Mouse (Mus musculus) telencephalon, adult 2 months (tissue): ENCODE results near the gene Pde10a.

Experiments used
- DNase-seq: peaks from one replicate; pipeline ENCODE4 v3.0.0-alpha.2; 2011; ENCODE audit warnings: low read depth, low spot score

Pde10a gene

GRCm38 (mm10) chr17:8841897-8842540 lies 316.8 kb downstream of the Pde10a start:
- no peak for DNase-seq

GRCm38 (mm10) chr17:8842662-8843061 lies 317.5 kb downstream of the Pde10a start:
- no peak for DNase-seq

DNA sequence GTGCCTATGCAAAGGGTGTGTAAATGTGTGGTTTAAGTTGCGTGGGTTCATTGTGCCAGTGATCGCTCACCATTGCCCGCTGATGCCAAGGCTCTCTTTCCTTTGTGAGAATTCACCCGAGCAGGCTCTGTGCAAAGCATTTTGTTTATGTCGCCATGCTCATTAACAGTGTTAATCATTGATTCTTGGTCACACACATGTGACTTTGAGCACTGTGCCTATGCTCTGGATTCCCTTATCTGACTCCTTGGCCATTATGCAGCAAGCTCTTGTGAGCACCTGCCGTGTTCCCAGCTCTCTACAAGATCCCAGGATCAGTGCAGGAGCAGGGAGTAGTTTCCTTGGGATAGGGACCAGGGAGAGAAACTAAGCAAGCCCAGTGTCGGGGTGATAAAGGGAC lies 318.8 kb downstream of the Pde10a start:
- no peak for DNase-seq

DNA sequence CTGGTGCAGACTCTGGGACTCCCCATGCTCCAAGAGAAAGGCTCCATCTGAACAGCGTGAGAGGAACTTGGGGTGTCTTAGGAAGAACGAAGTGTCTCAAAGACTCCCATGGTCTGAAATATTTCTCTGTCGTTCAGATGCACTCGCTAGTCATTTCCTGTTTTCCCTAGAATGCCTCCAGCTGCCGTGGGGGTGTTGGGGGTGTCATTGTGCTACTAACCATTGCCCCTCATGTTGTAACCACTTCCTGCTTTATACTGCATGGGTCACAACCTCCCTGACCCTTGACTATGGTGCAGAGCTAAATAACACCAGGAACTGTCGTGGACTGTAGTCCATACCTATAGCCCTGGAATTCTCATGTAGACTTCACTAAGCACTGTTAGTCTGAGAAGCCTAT lies 321.3 kb downstream of the Pde10a start:
- DNase-seq = no peak

GRCm38 (mm10) chr17:8847558-8847957 lies 322.4 kb downstream of the Pde10a start:
- DNase-seq = peak; percentile 64

- peak; percentile 28 for DNase-seq
Observed at GRCm38 (mm10) chr17:8851846-8852245, 326.7 kb downstream of the Pde10a start.

DNA sequence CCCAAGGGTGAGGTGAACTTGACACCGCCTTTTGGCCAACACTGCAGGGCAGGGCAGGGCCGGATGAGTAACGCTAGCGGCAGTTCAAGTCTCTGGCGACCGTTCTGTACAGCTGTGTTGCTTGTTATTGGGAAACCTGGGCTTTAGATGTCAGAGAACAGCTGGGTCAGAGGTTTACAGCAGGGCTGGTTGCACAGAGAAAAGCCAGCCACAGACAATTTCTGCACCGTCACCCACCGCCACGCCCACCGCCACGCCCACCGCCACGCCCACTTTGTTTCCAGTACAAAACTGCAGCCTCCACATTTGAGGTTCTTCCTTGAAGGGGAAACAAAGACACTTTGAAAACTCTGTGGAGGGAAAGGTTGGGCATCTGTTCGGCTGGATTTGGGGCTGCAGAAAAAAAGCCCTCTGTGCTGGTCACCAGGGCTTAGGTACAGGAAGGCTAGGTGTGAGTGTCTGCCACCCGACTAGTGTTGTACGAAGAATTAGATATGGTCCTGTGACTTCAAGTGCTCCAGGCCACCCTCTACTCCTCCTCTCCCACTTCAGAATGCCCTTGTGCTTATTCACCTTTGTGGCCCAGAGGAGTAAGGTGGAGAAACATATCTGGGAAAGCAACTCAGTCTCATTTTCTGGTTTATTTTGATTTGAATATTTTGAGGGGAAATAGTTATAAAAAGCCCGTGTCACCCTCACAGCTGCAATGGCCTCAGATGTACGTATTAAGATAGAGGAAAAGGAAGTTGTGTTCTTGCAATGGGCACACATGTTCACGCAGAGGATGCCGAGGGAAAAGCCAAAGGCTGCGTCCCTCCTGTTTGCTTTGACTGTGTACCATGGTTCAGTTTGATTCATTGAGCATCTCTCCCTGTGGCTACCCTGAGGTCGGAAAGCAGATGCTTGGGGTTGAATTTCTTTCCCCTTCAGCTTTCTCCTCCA lies 331.5 kb downstream of the Pde10a start:
- no peak for DNase-seq

GRCm38 (mm10) chr17:8858636-8859421 lies 333.7 kb downstream of the Pde10a start:
- DNase-seq = peak; percentile 95

GRCm38 (mm10) chr17:8859489-8859888 lies 334.3 kb downstream of the Pde10a start:
- DNase-seq = no peak

GRCm38 (mm10) chr17:8864638-8865497 lies 339.7 kb downstream of the Pde10a start:
- DNase-seq = no peak

DNA sequence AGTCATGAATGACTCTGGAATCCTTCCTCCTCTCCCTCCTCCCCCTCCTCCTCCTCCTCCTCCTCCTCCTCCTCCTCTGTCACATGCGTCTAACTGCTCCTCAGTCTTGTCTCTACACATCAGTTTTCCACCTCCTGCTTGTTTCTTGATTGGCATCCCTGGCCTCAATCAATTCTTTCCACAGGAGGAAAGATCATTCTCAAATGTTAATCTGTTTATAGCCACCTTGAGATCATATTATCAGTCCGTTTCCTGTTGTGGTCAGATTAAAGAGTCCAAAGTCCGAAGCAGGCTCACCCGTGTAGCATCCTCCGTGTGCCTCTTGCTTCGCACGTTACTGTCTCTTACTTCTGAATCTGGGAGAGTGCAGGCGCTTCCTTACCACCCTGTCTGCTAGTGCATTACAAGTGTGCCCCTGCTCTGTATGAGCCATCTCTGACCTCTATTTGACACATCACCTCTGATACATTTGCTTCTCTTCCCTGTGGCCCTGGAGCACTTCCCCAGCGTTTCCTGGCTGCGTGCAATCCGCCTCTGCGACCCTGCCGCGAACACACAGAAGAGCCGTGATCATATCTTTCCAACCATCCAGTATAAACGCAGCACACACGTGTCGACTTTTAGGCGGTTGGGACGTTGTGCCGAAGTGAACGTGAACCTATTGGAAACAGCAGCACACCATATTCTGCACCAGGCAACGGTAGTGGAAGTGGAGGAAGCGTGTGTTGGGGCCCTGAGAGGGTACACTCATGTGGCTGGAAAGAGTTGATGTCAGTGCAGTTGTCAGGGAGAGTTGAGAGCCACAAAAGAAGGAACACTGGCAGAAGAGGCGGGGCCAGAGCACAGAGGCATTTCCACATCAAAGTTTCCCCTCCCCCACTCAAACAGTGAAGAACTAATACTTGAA lies 342.4 kb downstream of the Pde10a start:
- no peak for DNase-seq

- DNase-seq = no peak
Observed at GRCm38 (mm10) chr17:8869287-8869686, 344.1 kb downstream of the Pde10a start.

DNA sequence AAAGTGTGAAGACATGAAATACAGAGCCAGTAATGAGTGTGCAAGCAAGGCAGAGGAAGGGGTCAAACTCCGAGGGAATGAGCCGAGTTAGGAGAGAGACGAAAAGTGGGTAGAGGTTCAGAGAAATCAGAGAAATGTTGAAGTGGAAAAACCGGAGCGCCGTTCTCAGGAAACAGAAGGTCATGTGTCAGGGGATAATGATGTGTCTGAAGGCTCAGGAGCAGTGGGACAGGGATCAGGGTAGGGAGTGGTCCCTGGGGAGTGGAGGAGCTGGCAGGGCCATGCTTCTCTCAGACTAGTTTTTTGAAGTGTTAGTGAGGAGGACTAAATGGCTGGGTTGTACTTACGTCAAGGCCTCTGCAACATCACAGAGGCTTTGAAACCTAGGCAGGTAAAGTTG lies 345.7 kb downstream of the Pde10a start:
- DNase-seq = no peak

DNA sequence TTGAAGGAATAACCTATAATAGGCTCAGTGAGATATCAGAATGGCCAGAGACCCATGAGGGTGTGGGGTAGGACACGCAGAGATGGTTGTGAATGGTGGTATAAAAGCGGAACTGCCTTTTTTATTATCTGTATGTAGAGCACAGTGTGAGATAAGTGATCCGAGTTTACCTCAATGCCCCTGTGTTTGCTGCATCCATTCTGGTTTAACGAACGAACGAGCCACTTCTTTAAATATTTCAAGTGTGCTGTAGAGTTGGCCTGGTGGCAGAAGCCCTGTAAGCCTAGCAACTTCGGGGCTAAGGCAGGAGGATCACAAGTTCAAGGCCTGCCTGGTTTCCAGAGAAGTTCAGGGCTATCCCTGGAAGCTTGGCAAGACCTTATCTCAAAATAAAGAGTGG lies 346.2 kb downstream of the Pde10a start:
- no peak for DNase-seq

DNA sequence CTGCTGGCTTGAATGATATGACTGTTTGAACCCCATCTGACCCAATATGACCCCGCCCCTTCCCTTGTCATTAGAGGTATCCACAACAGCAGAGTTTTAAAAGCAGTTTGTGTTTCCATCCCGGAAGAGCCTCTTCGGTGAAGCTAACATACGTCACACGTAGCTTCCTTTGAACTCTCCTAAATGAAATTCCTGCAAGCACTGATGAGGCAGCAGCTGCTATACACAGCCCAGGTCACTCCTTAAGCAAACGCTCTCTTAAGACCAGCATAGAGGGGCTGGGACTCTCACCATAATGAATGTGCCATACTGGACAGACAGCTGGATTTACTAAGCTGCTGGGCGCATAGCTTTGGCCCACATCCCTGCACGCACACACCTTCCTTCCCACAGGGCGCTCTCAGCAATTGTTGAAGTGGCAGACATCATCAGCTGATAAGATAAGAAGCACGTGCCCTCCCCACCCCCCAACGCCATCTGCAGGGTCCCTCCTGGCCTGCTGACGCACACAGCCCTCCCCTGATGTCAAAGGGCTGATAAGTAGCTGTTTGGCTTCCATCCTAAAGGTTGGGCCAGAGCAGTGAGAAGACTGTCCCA lies 346.9 kb downstream of the Pde10a start:
- no peak for DNase-seq

- no peak for DNase-seq
Observed at GRCm38 (mm10) chr17:8872611-8873010, 347.4 kb downstream of the Pde10a start.

DNA sequence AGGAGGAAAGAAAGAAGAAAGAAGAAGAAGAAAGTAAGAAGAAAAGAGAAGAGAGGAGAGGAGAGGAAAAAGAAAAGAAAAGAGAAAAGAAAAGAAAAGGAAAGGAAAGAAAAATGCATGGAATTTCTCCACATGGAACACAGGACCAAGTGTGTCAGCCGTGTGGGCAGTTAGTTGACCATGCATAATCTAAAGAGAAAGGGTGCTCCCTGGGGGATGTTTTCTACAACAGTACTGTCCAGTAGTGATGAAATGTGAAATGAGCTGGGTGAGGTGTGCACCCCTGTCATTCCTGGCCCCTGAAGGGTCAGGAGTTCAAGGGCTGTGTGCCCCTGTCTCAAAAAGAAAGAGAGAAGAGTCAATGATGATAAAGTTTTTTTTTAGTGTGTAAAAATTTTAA lies 352.9 kb downstream of the Pde10a start:
- no peak for DNase-seq

GRCm38 (mm10) chr17:8881711-8882110 lies 356.5 kb downstream of the Pde10a start:
- no peak for DNase-seq

- no peak for DNase-seq
Observed at GRCm38 (mm10) chr17:8884691-8885090, 359.5 kb downstream of the Pde10a start.

GRCm38 (mm10) chr17:8885830-8886229 lies 360.7 kb downstream of the Pde10a start:
- DNase-seq = no peak
